Mouse (Mus musculus): Measurements from ENCODE around the gene Vmn1r149. TPM values are rescaled to one million over a fixed set of nuclear protein-coding genes. Genes with fewer than 3 reads are reported as not detected.
"Not testable (repeated sequence)": the region's sequence is repeated elsewhere in the genome, so short reads cannot be mapped to it uniquely, and the experiment has no call there.

Gene Vmn1r149
- total RNA-seq (2014; rRNA removed) (not detected in 2 replicates), polyA plus RNA-seq (2012; rRNA removed) (not detected in 2 replicates)

GRCm38 (mm10) chr7:22438129-22438528 lies at the start of gene Vmn1r149:
Vmn1r149 (minus strand) TSS chr7:22438229.
- not testable (repeated sequence) for H3K27ac ChIP-seq (replicated peaks; ENCODE audit: insufficient read depth, low read depth, low read length); H3K27me3 ChIP-seq (ENCODE audit: control insufficient read depth, insufficient read depth, low read length); DNase-seq (ENCODE audit: extremely low read depth, low read depth, low spot score); H3K4me3 ChIP-seq (ENCODE audit: insufficient read depth, low read depth, low read length); H3K36me3 ChIP-seq (ENCODE audit: control insufficient read depth, insufficient read depth, low read length); H3K4me1 ChIP-seq (ENCODE audit: control insufficient read depth, insufficient read depth, low read length); H3K9ac ChIP-seq (ENCODE audit: low read depth, low read length); H3K79me2 ChIP-seq (ENCODE audit: control insufficient read depth, insufficient read depth, low read length)
- WGBS: no CpG with 5 or more reads among the region's 2 CpGs

- not testable (repeated sequence) for H3K79me2 ChIP-seq (ENCODE audit: control insufficient read depth, insufficient read depth, low read length); DNase-seq (ENCODE audit: extremely low read depth, low read depth, low spot score); H3K27me3 ChIP-seq (ENCODE audit: control insufficient read depth, insufficient read depth, low read length); H3K9ac ChIP-seq (ENCODE audit: low read depth, low read length); H3K27ac ChIP-seq (replicated peaks; ENCODE audit: insufficient read depth, low read depth, low read length); H3K4me3 ChIP-seq (ENCODE audit: insufficient read depth, low read depth, low read length); H3K36me3 ChIP-seq (ENCODE audit: control insufficient read depth, insufficient read depth, low read length); H3K4me1 ChIP-seq (ENCODE audit: control insufficient read depth, insufficient read depth, low read length)
- whole genome bisulfite sequencing: no CpG with 5 or more reads among the region's 5 CpGs
These were observed 25.9 kb upstream of the Vmn1r149 start, which contains the start of gene Gm10665 for GRCm38 (mm10) chr7:22463975-22464374. Gm10665 (minus strand) TSS chr7:22464075.

GRCm38 (mm10) chr7:22413283-22413682 lies 24.7 kb downstream of the Vmn1r149 start, which contains the start of gene Vmn1r148:
Vmn1r148 (plus strand) TSS chr7:22413583.
- H3K27ac ChIP-seq (replicated peaks; ENCODE audit: insufficient read depth, low read depth, low read length); DNase-seq (ENCODE audit: extremely low read depth, low read depth, low spot score); H3K36me3 ChIP-seq (ENCODE audit: control insufficient read depth, insufficient read depth, low read length); H3K4me1 ChIP-seq (ENCODE audit: control insufficient read depth, insufficient read depth, low read length); H3K79me2 ChIP-seq (ENCODE audit: control insufficient read depth, insufficient read depth, low read length); H3K27me3 ChIP-seq (ENCODE audit: control insufficient read depth, insufficient read depth, low read length); H3K9ac ChIP-seq (ENCODE audit: low read depth, low read length); H3K4me3 ChIP-seq (ENCODE audit: insufficient read depth, low read depth, low read length): not testable (repeated sequence)
- WGBS: no CpG with 5 or more reads among the region's 3 CpGs

Other genes starting within 250 kb of the Vmn1r149 start
- gene Vmn1r143, start 248.9 kb downstream of the Vmn1r149 start, total RNA-seq (2014; rRNA removed): not detected in 2 replicates
- gene Vmn1r143, start 248.9 kb downstream of the Vmn1r149 start, polyA plus RNA-seq (2012; rRNA removed): not detected in 2 replicates
- not detected in 2 replicates for gene Gm8653, start 237.0 kb downstream of the Vmn1r149 start, total RNA-seq (2014; rRNA removed)
- gene Gm8653, start 237.0 kb downstream of the Vmn1r149 start, polyA plus RNA-seq (2012; rRNA removed): not detected in 2 replicates
- not detected in 2 replicates for gene Gm8453, start 208.7 kb downstream of the Vmn1r149 start, total RNA-seq (2014; rRNA removed)
- gene Gm8453, start 208.7 kb downstream of the Vmn1r149 start, polyA plus RNA-seq (2012; rRNA removed): not detected in 2 replicates
- not detected in 2 replicates for gene Gm4187, start 108.5 kb downstream of the Vmn1r149 start, total RNA-seq (2014; rRNA removed)
- gene Gm4187, start 108.5 kb downstream of the Vmn1r149 start, polyA plus RNA-seq (2012; rRNA removed): not detected in 2 replicates
- not detected in 2 replicates for gene Gm8660, start 67.2 kb downstream of the Vmn1r149 start, total RNA-seq (2014; rRNA removed)
- not detected in 2 replicates for gene Gm8660, start 67.2 kb downstream of the Vmn1r149 start, polyA plus RNA-seq (2012; rRNA removed)
- gene Vmn1r148, start 24.6 kb downstream of the Vmn1r149 start, total RNA-seq (2014; rRNA removed): not detected in 2 replicates
- gene Vmn1r148, start 24.6 kb downstream of the Vmn1r149 start, polyA plus RNA-seq (2012; rRNA removed): not detected in 2 replicates
- gene Gm10665, start 25.8 kb upstream of the Vmn1r149 start, total RNA-seq (2014; rRNA removed): not detected in 2 replicates
- not detected in 2 replicates for gene Gm10665, start 25.8 kb upstream of the Vmn1r149 start, polyA plus RNA-seq (2012; rRNA removed)
- gene Vmn1r151, start 61.4 kb upstream of the Vmn1r149 start, total RNA-seq (2014; rRNA removed): not detected in 2 replicates
- gene Vmn1r151, start 61.4 kb upstream of the Vmn1r149 start, polyA plus RNA-seq (2012; rRNA removed): not detected in 2 replicates
- not detected in 2 replicates for gene Vmn1r152, start 84.7 kb upstream of the Vmn1r149 start, total RNA-seq (2014; rRNA removed)
- not detected in 2 replicates for gene Vmn1r152, start 84.7 kb upstream of the Vmn1r149 start, polyA plus RNA-seq (2012; rRNA removed)
- not detected in 2 replicates for gene Gm8677, start 96.7 kb upstream of the Vmn1r149 start, total RNA-seq (2014; rRNA removed)
- gene Gm8677, start 96.7 kb upstream of the Vmn1r149 start, polyA plus RNA-seq (2012; rRNA removed): not detected in 2 replicates
- not detected in 2 replicates for gene Gm4201, start 127.1 kb upstream of the Vmn1r149 start, total RNA-seq (2014; rRNA removed)
- gene Gm4201, start 127.1 kb upstream of the Vmn1r149 start, polyA plus RNA-seq (2012; rRNA removed): not detected in 2 replicates
- not detected in 2 replicates for gene Gm4565, start 149.9 kb upstream of the Vmn1r149 start, total RNA-seq (2014; rRNA removed)
- gene Gm4565, start 149.9 kb upstream of the Vmn1r149 start, polyA plus RNA-seq (2012; rRNA removed): not detected in 2 replicates
- not detected in 2 replicates for gene Vmn1r155, start 219.8 kb upstream of the Vmn1r149 start, total RNA-seq (2014; rRNA removed)
- gene Vmn1r155, start 219.8 kb upstream of the Vmn1r149 start, polyA plus RNA-seq (2012; rRNA removed): not detected in 2 replicates